Mouse (Mus musculus): ENCODE measurements around the gene Pla2g6.
A peak's percentile ranks its signal among the peaks of the same experiment; 100 is the strongest.

Gene Pla2g6

DNA sequence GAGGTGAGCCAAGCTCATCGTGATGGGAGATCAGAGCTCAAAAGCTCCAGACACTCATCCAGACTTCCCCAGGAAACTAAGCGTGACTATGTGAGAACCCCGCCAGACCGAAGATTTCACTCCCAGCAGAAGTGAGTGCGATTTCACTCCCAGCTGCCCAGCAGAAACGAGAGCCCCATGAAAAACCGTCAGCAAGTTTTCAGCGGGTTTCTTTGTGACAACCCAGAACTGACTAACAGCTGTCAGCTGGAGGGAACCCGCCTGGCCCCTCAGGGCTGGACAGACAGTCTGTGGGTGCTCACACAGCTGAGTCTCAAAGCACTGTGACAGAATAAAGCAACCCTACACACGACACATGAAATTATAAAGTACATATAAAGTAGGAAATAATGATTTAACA lies 50.5 kb downstream of the Pla2g6 start:
- DNase-seq (ENCODE audit: low read depth, low spot score), result no peak

DNA sequence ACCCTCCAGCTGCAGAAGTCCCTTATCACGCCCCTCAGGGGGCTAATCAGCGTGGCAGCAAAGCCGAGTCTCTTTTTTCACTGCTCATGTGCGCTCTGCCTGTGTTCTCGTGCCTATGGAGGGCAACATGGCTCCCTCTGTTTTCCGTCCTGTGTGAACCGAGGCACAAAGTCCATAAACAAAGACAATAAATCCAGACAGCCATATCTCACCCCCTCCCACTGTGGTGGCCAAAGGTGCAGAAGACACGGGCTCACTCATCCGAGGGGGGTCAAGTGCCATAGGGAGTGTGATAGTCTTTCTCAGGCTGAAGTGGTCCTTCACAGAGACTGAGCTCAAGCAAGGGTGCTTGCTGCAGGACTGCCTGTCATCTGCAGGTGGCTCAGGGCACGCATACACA lies 55.2 kb downstream of the Pla2g6 start:
- DNase-seq (ENCODE audit: low read depth, low spot score), result no peak

DNA sequence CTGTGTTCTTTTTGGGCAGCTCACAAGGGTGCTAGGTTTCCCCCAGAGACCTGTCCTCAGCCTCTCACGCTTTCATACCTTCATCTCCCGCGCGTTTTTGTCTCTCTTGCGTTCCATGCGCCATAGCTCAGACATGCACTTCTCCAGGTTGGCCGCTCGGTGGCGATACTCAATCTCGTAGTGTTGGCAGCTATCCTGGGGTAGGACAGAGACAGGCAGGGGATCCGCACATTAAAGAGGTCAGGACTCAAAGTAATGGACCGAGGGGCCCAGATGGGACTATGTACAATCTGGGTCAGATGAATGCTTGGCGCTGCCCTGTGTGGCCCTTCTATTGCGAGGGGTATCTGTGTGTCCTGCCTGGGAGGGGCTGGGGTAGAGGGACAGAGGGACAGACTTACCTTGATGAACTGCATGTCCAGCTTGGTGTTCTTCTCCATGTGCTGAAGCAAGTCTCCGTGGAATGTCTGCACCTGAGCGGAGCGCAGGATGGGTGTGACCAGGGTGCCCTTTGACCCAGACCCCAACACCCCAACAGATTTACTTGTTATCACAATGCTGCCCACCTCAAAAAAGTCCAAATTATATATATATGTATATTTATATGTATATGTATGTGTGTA lies 57.0 kb downstream of the Pla2g6 start:
- DNase-seq (ENCODE audit: low read depth, low spot score), result no peak

DNA sequence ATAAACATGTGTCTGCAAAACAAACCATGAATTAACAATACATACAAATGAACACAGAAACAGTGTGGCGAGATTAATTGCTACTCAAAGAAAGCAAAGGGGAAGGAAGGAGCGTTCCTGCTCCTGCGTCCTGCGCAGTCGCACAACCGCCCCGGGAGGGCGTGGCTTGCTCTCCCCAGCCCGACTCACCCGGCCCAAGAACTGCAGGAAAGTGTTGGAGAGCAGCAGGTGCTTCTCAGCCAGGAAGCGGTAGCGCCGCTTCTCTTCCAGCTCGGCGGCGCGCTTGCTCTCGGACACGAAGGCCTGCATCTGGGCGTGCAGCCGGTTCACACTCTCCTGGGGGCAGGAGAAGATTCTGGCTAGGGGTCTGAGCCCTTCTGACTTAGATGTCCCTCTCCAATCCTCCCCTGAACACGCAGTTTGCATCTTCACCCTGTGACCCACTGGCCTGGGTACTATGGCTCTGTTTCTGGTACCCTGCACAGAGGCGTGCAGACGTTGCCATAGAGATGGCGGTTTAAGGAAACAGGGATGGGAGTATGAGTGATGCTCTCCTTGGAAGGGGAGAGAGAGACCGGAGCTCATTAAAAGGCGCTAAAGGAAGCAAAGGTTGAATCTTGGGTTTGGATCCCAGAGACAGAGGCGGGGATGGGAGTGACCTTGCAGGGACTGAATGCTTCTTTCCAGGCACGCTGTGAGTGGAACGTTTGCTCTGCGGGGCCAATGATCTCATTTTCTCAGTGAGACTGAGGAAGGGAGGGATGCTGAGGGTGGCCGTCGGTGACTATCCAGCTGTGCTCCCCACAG lies 57.7 kb downstream of the Pla2g6 start:
- DNase-seq (ENCODE audit: low read depth, low spot score), result no peak

DNA sequence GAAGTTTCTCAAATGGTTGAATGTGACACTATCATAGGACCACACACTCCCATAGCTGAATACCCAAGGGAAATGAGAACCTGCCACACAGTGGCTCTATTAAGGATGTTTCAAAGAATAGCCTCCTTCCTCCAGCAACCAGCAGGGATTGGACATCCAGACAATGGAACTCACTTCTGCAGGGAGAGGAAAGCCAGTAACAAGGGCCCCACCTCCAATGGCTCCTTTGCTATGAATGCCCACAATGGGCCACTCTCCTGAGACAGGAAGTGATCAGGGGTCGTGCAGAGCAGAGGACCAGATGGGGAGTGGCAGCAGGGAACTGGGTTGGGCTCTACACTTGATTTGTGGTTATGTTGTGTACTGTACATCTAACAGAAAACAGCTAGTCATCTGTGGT lies 59.7 kb downstream of the Pla2g6 start:
- no peak for DNase-seq (ENCODE audit: low read depth, low spot score)

DNA sequence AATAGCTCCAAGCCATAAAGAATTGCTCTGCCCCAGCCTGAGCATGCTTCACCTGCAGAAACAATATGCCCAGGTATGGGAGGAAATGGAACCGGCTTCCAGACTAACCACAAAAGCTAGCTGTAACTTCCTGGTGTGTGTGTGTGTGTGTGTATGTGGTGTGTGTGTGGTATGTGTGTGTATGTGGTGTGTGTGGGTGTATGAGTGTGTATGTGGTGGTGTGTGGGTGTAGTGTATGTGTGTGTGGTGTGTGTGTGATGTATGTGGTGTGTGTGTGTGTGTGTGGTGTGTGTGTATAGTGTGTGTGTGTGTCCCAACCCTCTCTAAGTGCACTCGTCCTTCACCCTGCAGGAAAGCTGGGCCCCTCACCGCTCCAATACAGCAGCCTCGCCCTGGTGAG lies 62.8 kb downstream of the Pla2g6 start:
- no peak for DNase-seq (ENCODE audit: low read depth, low spot score)

DNA sequence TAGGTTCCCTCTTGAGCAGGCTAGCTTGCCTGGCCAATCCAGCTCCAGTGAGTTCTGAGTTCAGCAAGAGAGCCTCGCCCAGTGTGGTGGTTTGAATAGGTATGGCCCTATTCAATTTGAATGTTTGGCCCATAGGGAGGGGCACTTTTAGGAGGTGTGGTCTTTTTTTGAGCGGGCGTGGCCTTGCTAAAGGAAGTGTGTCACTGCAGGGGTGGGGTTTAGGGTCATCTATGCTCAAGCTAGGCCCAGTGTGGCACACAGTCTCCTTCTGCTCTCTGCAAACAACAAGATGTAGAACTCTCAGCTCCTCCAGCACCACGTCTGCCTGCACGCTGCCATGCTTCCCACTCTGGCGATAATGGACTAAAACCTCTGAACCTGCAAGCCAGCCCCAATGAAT lies 64.5 kb downstream of the Pla2g6 start:
- DNase-seq (ENCODE audit: low read depth, low spot score), result no peak

DNA sequence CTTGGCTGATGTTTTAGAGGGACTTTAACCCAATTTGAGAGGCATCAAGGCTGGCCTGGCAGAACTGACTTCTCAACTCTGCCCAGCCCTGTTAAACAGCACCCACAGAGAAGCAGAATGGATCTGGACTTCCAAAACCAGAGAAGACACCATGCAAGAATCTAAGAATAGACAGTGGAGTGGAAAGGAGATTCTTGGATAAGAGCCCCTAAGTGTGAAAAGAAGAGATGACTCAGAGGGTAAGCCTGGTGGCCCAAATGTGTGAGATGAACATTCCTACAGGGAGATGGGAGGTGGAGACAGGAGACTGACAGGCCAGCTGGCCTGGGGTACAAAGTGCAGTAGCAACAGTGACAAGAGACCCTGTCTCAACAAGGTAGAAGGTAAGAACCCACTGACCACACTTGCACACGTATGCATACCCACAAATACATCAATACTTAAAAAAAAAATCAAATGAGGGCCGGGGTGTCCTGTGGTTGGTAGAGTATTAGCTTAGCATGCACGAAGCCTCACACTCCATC lies 65.3 kb downstream of the Pla2g6 start:
- no peak for DNase-seq (ENCODE audit: low read depth, low spot score)

DNA sequence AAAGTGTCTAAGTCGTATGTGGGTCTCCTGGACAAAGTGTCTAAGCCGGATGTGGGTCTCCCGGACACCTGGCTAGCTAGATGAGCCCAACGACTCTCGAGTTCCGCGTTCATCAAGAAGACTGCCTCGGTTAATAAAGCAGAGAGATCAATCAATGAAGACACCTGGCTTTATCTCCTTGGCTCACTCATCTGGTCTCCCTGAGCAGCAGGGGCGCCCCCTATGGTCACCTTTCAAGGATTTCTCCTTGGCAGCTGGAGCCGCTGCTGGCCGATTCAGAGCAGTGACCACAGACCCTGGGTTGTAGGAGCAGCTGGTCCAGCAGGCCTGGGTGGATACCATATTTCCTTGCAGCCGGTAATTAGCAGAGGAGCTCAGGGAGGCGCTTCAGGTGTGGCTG lies 65.8 kb downstream of the Pla2g6 start:
- DNase-seq (ENCODE audit: low read depth, low spot score), result no peak

GRCm38 (mm10) chr15:79261757-79262156 lies 66.4 kb downstream of the Pla2g6 start:
- DNase-seq (ENCODE audit: low read depth, low spot score), result no peak

DNA sequence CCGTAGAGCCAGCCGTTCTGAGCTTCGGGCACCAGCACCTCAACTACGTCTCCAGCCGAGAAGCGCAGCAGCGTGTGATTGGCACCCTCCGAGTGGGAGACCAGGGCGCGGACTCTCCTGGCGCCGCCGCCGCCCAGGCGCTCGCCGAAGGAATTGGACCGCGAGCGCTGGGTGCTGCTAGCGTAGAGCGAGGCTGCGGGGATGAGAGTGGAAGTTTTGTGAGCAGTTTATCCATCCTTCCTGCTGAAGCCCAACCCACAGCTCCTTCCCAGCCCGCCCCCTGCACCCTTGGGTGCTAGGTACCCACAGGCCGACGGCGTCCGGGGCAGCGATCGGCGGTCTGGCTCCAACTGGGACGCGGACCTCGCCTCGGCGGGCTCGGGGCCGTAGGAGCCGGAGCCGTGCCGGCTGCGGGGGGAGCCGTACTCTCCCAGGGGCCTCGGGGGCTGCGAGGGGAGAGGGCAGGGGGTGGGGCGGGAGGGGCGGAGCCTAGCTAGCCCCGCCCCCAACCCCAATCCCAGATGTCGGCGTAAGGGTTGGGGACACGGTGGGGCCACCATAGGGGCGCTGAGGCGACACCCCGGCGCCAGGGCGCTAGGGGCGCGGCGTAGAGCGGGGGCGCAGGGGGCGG lies 67.0 kb downstream of the Pla2g6 start:
- no peak for DNase-seq (ENCODE audit: low read depth, low spot score)

GRCm38 (mm10) chr15:79258521-79258920 lies 69.7 kb downstream of the Pla2g6 start:
- DNase-seq (ENCODE audit: low read depth, low spot score), result no peak

DNA sequence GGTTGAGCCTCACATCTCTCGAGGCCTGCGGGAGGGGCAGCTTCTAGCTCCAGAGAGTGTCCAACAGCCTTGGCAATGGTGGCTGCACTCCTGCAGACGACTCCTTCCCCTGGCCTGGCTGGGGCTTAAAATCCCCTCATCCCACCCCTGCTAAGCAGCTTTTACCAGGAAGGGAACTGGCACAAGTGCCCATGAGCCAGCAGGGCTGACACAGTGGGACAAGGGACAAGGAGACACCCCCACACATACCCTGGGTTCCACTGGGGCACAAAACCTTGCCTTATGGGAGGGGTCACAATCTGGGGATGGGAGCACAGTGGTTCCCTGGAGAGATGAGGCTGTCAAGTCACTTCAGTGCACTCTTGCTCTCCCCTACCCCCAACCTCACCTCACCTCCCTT lies 73.5 kb downstream of the Pla2g6 start, which contains the start of gene Slc16a8:
Gene Slc16a8 (minus strand): TSS at position 101 of the 400 bp plus-strand sequence.
- DNase-seq (ENCODE audit: low read depth, low spot score), result no peak

DNA sequence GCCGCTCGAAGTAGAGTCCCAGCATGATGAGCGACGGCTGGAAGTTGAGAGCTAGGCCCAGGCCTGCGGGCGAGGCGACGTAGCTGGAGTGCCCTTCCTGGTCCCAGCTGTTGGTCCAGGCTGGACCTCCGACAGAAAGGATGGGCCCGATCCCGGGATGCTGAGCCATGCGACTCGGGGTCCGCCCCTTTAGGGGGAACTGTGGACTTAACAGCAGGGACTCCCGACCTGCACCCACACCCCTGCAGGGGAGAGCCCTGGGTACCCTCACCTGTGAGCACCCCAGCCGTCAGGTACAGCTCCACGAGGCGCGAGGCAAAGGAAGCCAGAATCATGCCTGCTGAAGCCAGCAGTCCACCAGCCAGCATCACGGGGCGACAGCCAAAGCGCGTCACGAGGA lies 75.6 kb downstream of the Pla2g6 start:
- DNase-seq (ENCODE audit: low read depth, low spot score), result no peak

DNA sequence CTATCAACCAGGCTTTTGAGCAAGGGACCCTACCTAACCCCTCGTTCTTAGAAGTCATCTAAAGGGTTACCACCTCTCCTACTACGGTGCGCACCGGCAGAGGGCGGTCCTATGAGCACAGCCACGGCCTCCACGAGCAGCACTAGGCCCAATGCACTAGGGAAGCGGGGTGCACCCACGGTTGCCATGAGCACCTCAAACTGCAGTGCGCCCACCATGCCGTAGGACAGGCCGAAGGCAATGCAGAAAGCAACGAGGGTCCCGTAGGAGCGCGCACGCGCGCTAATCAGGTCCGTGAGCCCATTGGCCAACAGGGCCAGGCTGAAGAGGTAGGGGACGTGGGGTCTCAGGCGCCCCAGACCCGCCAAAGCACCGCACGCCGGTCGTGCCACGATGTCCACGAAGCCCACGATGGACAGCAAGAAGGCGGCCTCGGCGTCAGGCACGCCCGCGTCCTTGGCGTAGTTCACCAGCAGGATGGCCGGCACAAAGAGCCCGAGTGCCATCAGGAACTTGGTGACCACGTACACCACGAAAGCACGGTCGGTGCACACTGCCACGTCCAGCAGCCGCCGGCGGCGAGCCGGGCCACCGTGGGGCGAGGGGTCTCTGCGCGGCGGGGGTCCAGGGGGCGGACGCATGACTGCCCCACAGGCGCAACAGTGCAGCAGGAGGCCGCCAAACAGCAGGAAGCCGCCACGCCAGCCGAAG lies 76.3 kb downstream of the Pla2g6 start:
- no peak for DNase-seq (ENCODE audit: low read depth, low spot score)

DNA sequence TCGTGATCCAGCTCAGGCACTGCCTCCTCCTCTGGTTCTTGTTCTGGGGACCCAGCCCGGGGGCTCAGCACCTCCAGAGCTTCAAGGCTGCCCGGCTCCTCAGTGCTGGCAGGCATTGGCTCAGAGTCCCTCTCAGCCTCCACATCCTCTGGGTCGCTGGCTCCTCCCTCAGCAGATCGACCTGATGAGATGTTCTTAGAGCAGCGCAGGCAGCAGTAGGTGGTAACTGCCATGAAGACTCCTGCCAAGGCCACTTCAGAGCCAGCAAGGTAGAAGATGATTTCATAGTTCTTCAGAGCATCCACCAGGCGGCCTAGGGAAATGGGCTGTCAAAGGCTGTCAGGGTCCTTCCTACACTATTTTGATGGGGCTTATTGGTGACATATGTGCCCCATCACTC lies 77.0 kb downstream of the Pla2g6 start:
- DNase-seq (ENCODE audit: low read depth, low spot score), result no peak

DNA sequence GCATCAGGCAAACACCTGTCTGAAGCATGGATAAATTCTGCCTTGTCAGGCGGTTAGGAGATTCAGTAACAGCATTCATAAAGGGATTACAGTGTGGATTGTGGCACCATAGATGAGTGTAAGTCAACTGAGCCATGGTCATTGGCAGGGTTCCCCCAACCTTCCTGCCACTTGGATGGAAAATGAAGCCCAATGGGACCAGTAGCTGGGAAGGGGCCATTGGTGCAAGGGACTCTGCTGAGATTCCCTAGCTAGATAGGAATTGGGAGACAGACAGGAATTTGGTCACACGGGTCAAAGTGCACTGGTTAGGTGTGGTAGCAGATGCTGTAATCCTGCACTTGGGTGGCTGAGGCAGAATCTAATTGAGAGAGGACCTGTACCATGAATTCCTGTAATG lies 78.0 kb downstream of the Pla2g6 start:
- no peak for DNase-seq (ENCODE audit: low read depth, low spot score)

- no peak for DNase-seq (ENCODE audit: low read depth, low spot score)
These were observed 82.9 kb downstream of the Pla2g6 start for GRCm38 (mm10) chr15:79245321-79245720.

GRCm38 (mm10) chr15:79244071-79244893 lies 83.9 kb downstream of the Pla2g6 start:
- no peak for DNase-seq (ENCODE audit: low read depth, low spot score)

GRCm38 (mm10) chr15:79243234-79244042 lies 84.8 kb downstream of the Pla2g6 start:
- peak; percentile 80 for DNase-seq (ENCODE audit: low read depth, low spot score)

Measured in retina, adult 2 months (tissue).